Mouse (Mus musculus): ENCODE data around the gene Dbr1. TPM values are rescaled to one million over a fixed set of nuclear protein-coding genes. Genes with fewer than 3 reads are reported as not detected.

Dbr1 gene
- polyA plus RNA-seq, 1 experiment: 2.1 TPM

DNA sequence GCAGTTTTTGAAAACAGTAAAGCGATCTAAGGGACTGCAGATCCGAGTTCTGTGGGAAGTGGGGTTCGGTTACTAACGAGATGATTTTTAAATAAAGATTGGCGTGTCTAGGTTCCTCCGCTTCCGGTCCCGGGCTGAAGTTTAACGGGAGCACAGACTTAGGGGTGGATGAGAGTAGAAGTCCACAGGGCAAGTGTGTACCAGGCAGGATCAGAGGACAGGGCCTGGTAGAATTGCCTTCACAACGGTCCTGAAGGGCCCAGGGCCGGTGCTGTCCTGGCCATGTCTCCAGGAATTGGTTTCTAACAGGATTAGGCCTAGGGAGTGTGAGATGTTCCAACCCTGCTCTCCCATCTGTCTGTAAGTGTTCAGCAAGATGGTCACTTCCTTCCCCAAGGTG is 54.5 kb downstream of the Dbr1 start:
- no peaks in the 10 kb centered on the region for H3K9me3 ChIP-seq (ENCODE audit: control insufficient read depth, low read length)
- H3K4me1 ChIP-seq (ENCODE audit: control insufficient read depth): peaks cover 9% of the 10 kb centered on the region; the same call in 1 of the 2 replicates
- peak overlapping the region; percentile 55 for H3K4me3 ChIP-seq (replicated peaks)
- H3K27me3 ChIP-seq (ENCODE audit: control insufficient read depth): peaks cover 20% of the 10 kb centered on the region
- no peaks in the 10 kb centered on the region for H3K36me3 ChIP-seq (ENCODE audit: control insufficient read depth)
- TF ChIP-seq GATA1 (IDR thresholded peaks at IDR 0.05; ENCODE audit: low read length) (no peak), TAL1 (IDR thresholded peaks at IDR 0.05; ENCODE audit: low read length) (no peak)

DNA sequence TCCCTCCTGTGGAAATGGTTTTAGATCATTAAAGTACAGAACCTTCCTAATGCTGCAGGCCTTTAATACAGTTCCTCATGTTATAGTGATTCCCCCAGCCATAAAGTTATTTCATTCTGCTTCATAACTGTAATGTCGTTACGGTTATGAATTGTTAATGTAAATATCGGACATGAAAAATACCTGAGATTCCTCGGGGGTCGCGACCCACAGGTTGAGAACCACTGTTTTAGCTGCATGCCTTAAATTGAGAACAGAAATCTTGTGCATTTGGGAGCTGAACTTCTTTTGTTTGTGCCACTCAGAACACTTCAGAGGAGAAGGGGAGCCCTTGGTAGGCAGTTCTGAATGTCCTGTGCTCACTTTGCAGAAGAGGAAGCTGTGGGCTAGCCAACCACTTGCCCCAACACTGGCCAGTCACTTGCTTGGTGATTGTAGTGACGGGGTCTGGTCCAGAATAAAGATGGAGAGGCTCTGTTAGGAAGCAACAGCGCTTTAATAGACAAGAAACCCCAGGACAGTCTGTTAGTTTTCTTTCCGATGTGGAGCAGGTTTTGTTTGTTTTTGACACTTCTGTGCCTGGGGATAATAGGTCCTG is 55.0 kb downstream of the Dbr1 start:
- TF ChIP-seq GATA1 (IDR thresholded peaks at IDR 0.05; ENCODE audit: low read length) (no peak), TAL1 (IDR thresholded peaks at IDR 0.05; ENCODE audit: low read length) (no peak)
- H3K36me3 ChIP-seq (ENCODE audit: control insufficient read depth): no peaks in the 10 kb centered on the region
- no peaks in the 10 kb centered on the region for H3K9me3 ChIP-seq (ENCODE audit: control insufficient read depth, low read length)
- peaks cover 9% of the 10 kb centered on the region; the same call in 1 of the 2 replicates for H3K4me1 ChIP-seq (ENCODE audit: control insufficient read depth)
- H3K4me3 ChIP-seq (replicated peaks): no peak overlapping the region
- peaks cover 20% of the 10 kb centered on the region for H3K27me3 ChIP-seq (ENCODE audit: control insufficient read depth)

DNA sequence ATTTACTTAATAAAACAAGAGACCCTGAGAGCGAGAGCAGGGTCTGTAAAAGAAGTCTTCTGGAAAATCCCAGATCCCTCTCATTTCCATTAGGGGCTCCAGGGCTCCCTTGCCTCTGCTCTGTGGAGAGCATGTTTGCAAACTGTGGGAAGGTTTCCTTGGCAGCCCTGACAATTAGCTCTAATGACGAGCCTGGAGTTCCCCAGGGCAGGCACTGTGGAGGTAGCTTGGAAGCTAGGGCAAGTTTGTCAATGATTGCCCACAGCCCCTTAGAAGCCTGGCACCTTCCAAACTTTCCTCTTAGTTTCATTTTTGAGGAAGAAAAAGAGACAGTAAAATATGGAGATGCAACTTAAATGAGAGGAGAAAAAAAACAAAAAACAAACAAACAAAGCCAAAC is 56.2 kb downstream of the Dbr1 start:
- TF ChIP-seq GATA1 (IDR thresholded peaks at IDR 0.05; ENCODE audit: low read length) (no peak), TAL1 (IDR thresholded peaks at IDR 0.05; ENCODE audit: low read length) (no peak)
- Histone ChIP-seq H3K9me3 (ENCODE audit: control insufficient read depth, low read length) (no peaks in the 10 kb centered on the region), H3K4me1 (ENCODE audit: control insufficient read depth) (peaks cover 9% of the 10 kb centered on the region; the same call in 1 of the 2 replicates), H3K4me3 (replicated peaks) (no peak overlapping the region), H3K27me3 (ENCODE audit: control insufficient read depth) (peaks cover 20% of the 10 kb centered on the region), H3K36me3 (ENCODE audit: control insufficient read depth) (no peaks in the 10 kb centered on the region)

DNA sequence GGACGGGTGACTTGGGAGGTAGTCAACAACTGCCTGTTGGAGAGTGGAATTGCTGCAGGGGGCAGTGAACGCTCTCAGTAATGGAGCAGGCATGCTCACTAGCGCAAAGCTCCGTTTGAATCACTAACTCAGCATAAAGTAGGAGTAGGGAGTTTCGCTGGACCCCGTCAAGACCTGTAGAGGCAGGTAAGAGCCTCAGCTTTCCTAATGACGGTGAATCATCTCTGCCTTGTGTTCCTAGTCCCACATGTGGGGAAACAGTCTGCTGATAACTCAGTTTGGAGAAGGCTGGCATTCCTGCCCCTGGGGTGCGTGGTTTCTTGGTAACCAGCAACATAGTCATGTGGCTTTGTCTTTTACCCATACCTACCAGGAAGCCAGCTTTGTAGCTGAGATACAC is 56.7 kb downstream of the Dbr1 start:
- H3K36me3 ChIP-seq (ENCODE audit: control insufficient read depth): no peaks in the 10 kb centered on the region
- peaks cover 9% of the 10 kb centered on the region; the same call in 1 of the 2 replicates for H3K4me1 ChIP-seq (ENCODE audit: control insufficient read depth)
- H3K27me3 ChIP-seq (ENCODE audit: control insufficient read depth): peaks cover 20% of the 10 kb centered on the region
- TF ChIP-seq TAL1 (IDR thresholded peaks at IDR 0.05; ENCODE audit: low read length) (no peak), GATA1 (IDR thresholded peaks at IDR 0.05; ENCODE audit: low read length) (no peak)
- H3K4me3 ChIP-seq (replicated peaks): no peak overlapping the region
- no peaks in the 10 kb centered on the region for H3K9me3 ChIP-seq (ENCODE audit: control insufficient read depth, low read length)

Other genes starting within 250 kb of the Dbr1 start
- not detected in 2 replicates for gene Esyt3, start 217.2 kb upstream of the Dbr1 start, polyA plus RNA-seq (2012)
- gene Mras, start 138.4 kb upstream of the Dbr1 start, polyA plus RNA-seq (2012): 0.01 TPM in 1 of 2 replicates, not detected in the other
- not detected in 2 replicates for gene Nme9, start 124.3 kb upstream of the Dbr1 start, polyA plus RNA-seq (2012)
- gene Armc8, start 6.9 kb upstream of the Dbr1 start, polyA plus RNA-seq (2012): 0.19 and 0.24 TPM in 2 replicates
- gene A4gnt, start 36.7 kb downstream of the Dbr1 start, polyA plus RNA-seq (2012): not detected in 2 replicates
- gene Dzip1l, start 53.7 kb downstream of the Dbr1 start, polyA plus RNA-seq (2012): 0.02 TPM in 1 of 2 replicates, not detected in the other
- gene Cldn18, start 141.5 kb downstream of the Dbr1 start, polyA plus RNA-seq (2012): not detected in 2 replicates